Mouse (Mus musculus) neural tube, embryonic 13.5 days (tissue): ENCODE measurements around the gene Gm10436. TPM values are rescaled to one million over a fixed set of nuclear protein-coding genes. Genes with fewer than 3 reads are reported as not detected.
"Not testable (repeated sequence)": the region's sequence is repeated elsewhere in the genome, so short reads cannot be mapped to it uniquely, and the experiment has no call there.

ENCODE experiments used
- ATAC-seq: fragments of 200-750 bp; cut with Nextera tagmentation; 2 replicates; pipeline ENCODE4 v1.8.0; 2017; ENCODE audit warnings: low read depth, mild to moderate bottlenecking, moderate TSS enrichment, moderate library complexity
- H3K27ac ChIP-seq: fragments of 300-500 bp; sonication (generic); replicated peaks from 2 replicates; pipeline ENCODE4 v1.5.1; 2015; ENCODE audit warnings: moderate library complexity, mild to moderate bottlenecking, inconsistent platforms
- H3K27me3 ChIP-seq: fragments of 300-500 bp; sonication (generic); 2 replicates; pipeline ENCODE4 v1.6.1; 2015; ENCODE audit warnings: mild to moderate bottlenecking, inconsistent platforms
- H3K36me3 ChIP-seq: fragments of 300-500 bp; sonication (generic); 2 replicates; pipeline ENCODE4 v1.6.1; 2015; ENCODE audit warnings: mild to moderate bottlenecking, inconsistent platforms
- H3K4me1 ChIP-seq: fragments of 300-500 bp; sonication (generic); replicated peaks from 2 replicates; pipeline ENCODE4 v1.6.1; 2015; ENCODE audit warnings: inconsistent platforms
- H3K4me2 ChIP-seq: fragments of 300-500 bp; sonication (generic); 2 replicates; pipeline ENCODE4 v1.6.1; 2015; ENCODE audit warnings: inconsistent platforms, mild to moderate bottlenecking, moderate library complexity
- H3K4me3 ChIP-seq: fragments of 300-500 bp; sonication (generic); 2 replicates; pipeline ENCODE4 v1.5.1; 2015; ENCODE audit warnings: mild to moderate bottlenecking, inconsistent platforms
- H3K9ac ChIP-seq: fragments of 300-500 bp; sonication (generic); 2 replicates; pipeline ENCODE4 v1.6.1; 2015; ENCODE audit warnings: moderate library complexity, mild to moderate bottlenecking, inconsistent platforms
- H3K9me3 ChIP-seq: fragments of 300-500 bp; sonication (generic); 2 replicates; pipeline ENCODE4 v1.6.1; 2016; ENCODE audit warnings: inconsistent platforms
- WGBS: fragments of 180-500 bp; shearing (Covaris S2); methylation state at CpG from one replicate; pipeline ENCODE4 v1.1.7; 2015; 5-methylcytosine and 5-hydroxymethylcytosine counted together
- polyA plus RNA-seq: library from polyadenylated mRNA; unstranded; fragments of >200 nt; fragmentation: Nextera tagmentation; extraction: Ambion mirVana; gene quantifications from 2 replicates; pipeline ENCODE4 v1.2.1, GENCODE M21; 2015

Gene Gm10436
- polyA plus RNA-seq: not detected in 2 replicates

DNA sequence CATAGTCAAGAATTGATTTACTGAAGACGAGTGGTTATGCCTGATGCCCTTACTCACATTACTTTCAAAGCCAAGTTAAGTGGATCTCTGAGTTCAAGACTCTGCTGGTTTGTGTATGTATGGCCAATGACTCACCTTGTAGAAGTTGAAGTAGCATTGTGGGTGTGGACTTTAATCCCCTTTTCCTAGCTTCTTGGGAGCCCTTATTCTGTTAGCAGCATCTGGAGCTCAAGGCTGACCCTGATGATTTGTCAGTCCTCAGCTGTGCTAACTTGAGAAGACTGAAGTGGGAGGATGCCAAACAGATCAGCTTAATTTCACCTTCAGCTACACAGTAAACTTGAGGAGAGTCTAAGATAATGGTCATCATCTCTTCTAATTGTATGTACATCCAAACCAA is at the start of gene Gm10436:
Gene Gm10436 (minus strand): TSS at position 101 of the 400 bp plus-strand sequence.
- not testable (repeated sequence) for H3K4me1 ChIP-seq, H3K4me3 ChIP-seq, ATAC-seq, H3K27ac ChIP-seq, H3K36me3 ChIP-seq, H3K9ac ChIP-seq, H3K27me3 ChIP-seq, H3K4me2 ChIP-seq, H3K9me3 ChIP-seq
- 81% methylated on average over 1 of the region's 1 CpGs for WGBS

GRCm38 (mm10) chr12:88219445-88219844 is 37.5 kb upstream of the Gm10436 start:
- Histone ChIP-seq H3K4me2 (no peak overlapping the region), H3K9me3 (no peaks in the 10 kb centered on the region), H3K36me3 (no peaks in the 10 kb centered on the region), H3K27me3 (no peaks in the 10 kb centered on the region), H3K27ac (no peak overlapping the region), H3K4me3 (no peak overlapping the region), H3K9ac (no peak overlapping the region), H3K4me1 (no peaks in the 10 kb centered on the region)
- ATAC-seq: no peak
- WGBS: 88% methylated on average over 3 of the region's 3 CpGs

- H3K36me3 ChIP-seq, H3K4me1 ChIP-seq, H3K9me3 ChIP-seq, ATAC-seq, H3K9ac ChIP-seq, H3K27me3 ChIP-seq, H3K4me3 ChIP-seq, H3K4me2 ChIP-seq, H3K27ac ChIP-seq: not testable (repeated sequence)
Observed at GRCm38 (mm10) chr12:88218059-88218458, 36.2 kb upstream of the Gm10436 start.

GRCm38 (mm10) chr12:88214641-88215040 is 32.7 kb upstream of the Gm10436 start:
- WGBS: 90% methylated on average over 12 of the region's 12 CpGs
- H3K36me3 ChIP-seq: no peaks in the 10 kb centered on the region
- no peak overlapping the region for H3K4me2 ChIP-seq
- H3K27ac ChIP-seq: no peak overlapping the region
- no peak overlapping the region for H3K9ac ChIP-seq
- no peaks in the 10 kb centered on the region for H3K27me3 ChIP-seq
- no peak overlapping the region for H3K4me3 ChIP-seq
- H3K4me1 ChIP-seq: no peaks in the 10 kb centered on the region
- ATAC-seq: no peak
- H3K9me3 ChIP-seq: no peaks in the 10 kb centered on the region

DNA sequence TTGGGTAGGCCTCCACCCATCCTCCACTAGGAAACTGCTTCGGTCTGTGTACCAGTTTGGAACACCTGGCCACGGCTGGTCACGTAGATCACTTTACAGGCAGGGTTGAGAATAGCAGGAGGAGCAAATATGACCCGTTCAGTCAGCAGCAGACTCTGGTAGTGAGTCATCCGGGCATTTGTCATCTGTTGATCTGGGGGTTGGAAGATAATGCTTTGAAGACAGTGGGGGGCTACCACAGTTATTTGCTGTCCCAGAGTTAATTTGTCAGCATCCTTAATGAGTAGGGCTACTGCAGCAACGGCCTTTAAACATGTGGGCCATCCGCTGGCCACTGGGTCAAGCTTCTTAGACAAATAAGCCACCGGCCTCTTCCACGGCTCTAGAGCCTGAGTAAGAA is 29.6 kb upstream of the Gm10436 start:
- H3K4me1 ChIP-seq, H3K9ac ChIP-seq, H3K27ac ChIP-seq, H3K4me3 ChIP-seq, H3K27me3 ChIP-seq, H3K9me3 ChIP-seq, H3K36me3 ChIP-seq, H3K4me2 ChIP-seq, ATAC-seq: not testable (repeated sequence)
- WGBS: 89% methylated on average over 9 of the region's 9 CpGs

- H3K36me3 ChIP-seq: no peaks in the 10 kb centered on the region
- no peak overlapping the region for H3K4me2 ChIP-seq
- no peak overlapping the region for H3K27ac ChIP-seq
- no peak overlapping the region for H3K9ac ChIP-seq
- H3K27me3 ChIP-seq: no peaks in the 10 kb centered on the region
- 87% methylated on average over 2 of the region's 2 CpGs for WGBS
- ATAC-seq: no peak
- no peaks in the 10 kb centered on the region for H3K4me1 ChIP-seq
- no peaks in the 10 kb centered on the region for H3K9me3 ChIP-seq
- H3K4me3 ChIP-seq: no peak overlapping the region
Observed at GRCm38 (mm10) chr12:88202856-88203255, 20.9 kb upstream of the Gm10436 start.

Other genes with a start within 250 kb of the Gm10436 start
- not detected in 2 replicates for gene Gm2042, start 228.0 kb downstream of the Gm10436 start, polyA plus RNA-seq
- not detected in 2 replicates for gene Gm2075, start 170.3 kb downstream of the Gm10436 start, polyA plus RNA-seq
- gene Gm6803, start 163.3 kb downstream of the Gm10436 start, polyA plus RNA-seq: not detected in 2 replicates
- gene Gm2056, start 155.1 kb downstream of the Gm10436 start, polyA plus RNA-seq: not detected in 2 replicates
- gene Gm16368, start 98.4 kb downstream of the Gm10436 start, polyA plus RNA-seq: not detected in 2 replicates
- not detected in 2 replicates for gene Gm8332, start 68.0 kb upstream of the Gm10436 start, polyA plus RNA-seq
- gene Gm5662, start 92.4 kb upstream of the Gm10436 start, polyA plus RNA-seq: not detected in 2 replicates
- not detected in 2 replicates for gene Gm5039, start 141.9 kb upstream of the Gm10436 start, polyA plus RNA-seq
- 26.3 and 28.5 TPM in 2 replicates for gene Adck1, start 178.4 kb upstream of the Gm10436 start, polyA plus RNA-seq